Comparison of ENCODE assay signal across 8 mouse cellular contexts in the genomic region with DNA sequence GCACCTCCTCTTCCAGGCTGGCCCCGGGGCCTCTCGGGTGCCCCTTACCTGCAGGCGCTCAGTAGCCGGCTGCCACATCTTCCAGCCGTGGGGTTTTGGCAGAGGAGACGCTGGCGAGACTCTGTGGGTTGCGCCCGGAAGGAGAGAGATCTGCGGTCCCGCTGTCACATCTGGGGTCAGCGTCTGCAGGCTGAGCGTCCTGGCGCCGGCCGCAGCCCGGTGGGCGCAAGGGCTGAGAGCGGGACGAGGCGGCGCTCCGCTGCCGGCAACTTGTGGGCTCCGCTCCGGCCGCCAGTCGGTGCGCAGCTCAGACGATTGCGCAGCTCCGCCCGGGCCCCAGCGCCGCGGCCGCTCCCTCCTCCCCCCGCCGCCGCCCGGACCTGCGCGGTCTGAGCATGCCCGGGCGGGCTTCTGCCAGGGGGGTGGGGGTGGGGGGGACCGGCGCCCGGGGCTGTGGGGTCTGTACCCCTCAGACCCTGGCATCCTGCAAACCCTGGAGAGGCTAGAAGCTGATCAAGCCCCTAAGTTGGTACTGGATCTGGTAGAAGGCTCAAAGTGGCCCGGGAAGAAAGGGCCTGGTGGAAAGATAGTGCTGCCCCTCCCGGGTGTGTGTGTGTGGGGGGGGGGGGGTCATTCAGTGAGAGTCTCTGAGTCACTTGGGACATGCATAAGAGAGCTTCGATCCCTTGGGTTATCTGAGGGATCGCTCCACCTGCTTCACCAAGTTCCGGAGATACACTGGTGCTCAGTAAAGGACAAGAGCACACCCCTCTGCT.
DNase-seq lines count a peak whose midpoint lies in the region; ATAC-seq and TF ChIP-seq lines count a peak whose summit lies in the region.

No protein-coding gene starts in this region.

- H3K9ac ChIP-seq in embryonic facial prominence, embryonic 12.5 days = peak overlapping the region; percentile 69
- peak overlapping the region; percentile 61 for H3K9ac ChIP-seq in kidney, embryonic 14.5 days (ENCODE audit: low read depth, low read length)
- peak overlapping the region; percentile 40; the same call in 1 of the 2 replicates for H3K9ac ChIP-seq in liver, embryonic 11.5 days (ENCODE audit: low read depth, low read length)

- 3% methylated on average over 48 of the region's 53 CpGs for WGBS in embryonic facial prominence, embryonic 12.5 days
- WGBS in kidney, embryonic 14.5 days = 4% methylated on average over 35 of the region's 53 CpGs
- 3% methylated on average over 41 of the region's 53 CpGs for WGBS in liver, embryonic 11.5 days

- peak; percentile 80 for ATAC-seq in embryonic facial prominence, embryonic 12.5 days (ENCODE audit: insufficient number of reproducible peaks, insufficient read depth, low FRiP score, low TSS enrichment)
- ATAC-seq in kidney, embryonic 14.5 days (ENCODE audit: low FRiP score, low TSS enrichment) = peak; percentile 86
- peak; percentile 46 for ATAC-seq in liver, embryonic 11.5 days (replicated peaks; ENCODE audit: low FRiP score)
- 0 out of 2 replicates have a peak, but pooled peaks have one; percentile 25 for ATAC-seq in monocyte, adult 5-6 weeks (replicated peaks; ENCODE audit: insufficient number of reproducible peaks, low FRiP score, low TSS enrichment, poor library complexity, severe bottlenecking)

- TF ChIP-seq POLR2A in testis, adult 2 months (IDR thresholded peaks at IDR 0.05; ENCODE audit: control insufficient read depth, low read depth, low read length) = no peak

- peaks cover 10% of the 10 kb centered on the region; the same call in 1 of the 2 replicates for H3K27me3 ChIP-seq in embryonic facial prominence, embryonic 12.5 days
- H3K27me3 ChIP-seq in kidney, embryonic 14.5 days (ENCODE audit: control insufficient read depth, insufficient read depth, low read length) = peaks cover 4% of the 10 kb centered on the region; the same call in 1 of the 2 replicates
- H3K27me3 ChIP-seq in liver, embryonic 11.5 days (replicated peaks; ENCODE audit: control insufficient read depth, insufficient read depth, low read length) = peaks cover 6% of the 10 kb centered on the region; the same call in 1 of the 2 replicates
- H3K27me3 ChIP-seq in testis, adult 2 months (ENCODE audit: control insufficient read depth, insufficient read depth, low read length) = no peaks in the 10 kb centered on the region

- no peaks in the 10 kb centered on the region for H3K9me3 ChIP-seq in embryonic facial prominence, embryonic 12.5 days
- H3K9me3 ChIP-seq in kidney, embryonic 14.5 days (ENCODE audit: control insufficient read depth, low read length) = no peaks in the 10 kb centered on the region
- no peaks in the 10 kb centered on the region for H3K9me3 ChIP-seq in liver, embryonic 11.5 days (ENCODE audit: control insufficient read depth, low read length)

- TF ChIP-seq CTCF in testis, adult 2 months (IDR thresholded peaks at IDR 0.05; ENCODE audit: control insufficient read depth, insufficient read depth, insufficient replicate concordance, low read depth, low read length) = no peak

- H3K4me1 ChIP-seq in embryonic facial prominence, embryonic 12.5 days = 0 out of 2 replicates have a peak, but pooled peaks cover 4% of the 10 kb centered on the region
- no peaks in the 10 kb centered on the region for H3K4me1 ChIP-seq in kidney, embryonic 14.5 days (ENCODE audit: control insufficient read depth, insufficient read depth, low read length)
- H3K4me1 ChIP-seq in liver, embryonic 11.5 days (replicated peaks; ENCODE audit: control insufficient read depth, insufficient read depth, low read length) = no peaks in the 10 kb centered on the region
- H3K4me1 ChIP-seq in testis, adult 2 months (ENCODE audit: control insufficient read depth, insufficient read depth, low read length) = no peaks in the 10 kb centered on the region; the same call in 1 of the 2 replicates

- peak overlapping the region; percentile 63 for H3K4me3 ChIP-seq in embryonic facial prominence, embryonic 12.5 days
- H3K4me3 ChIP-seq in kidney, embryonic 14.5 days (ENCODE audit: low read length) = peak overlapping the region; percentile 55
- peak overlapping the region; percentile 56 for H3K4me3 ChIP-seq in liver, embryonic 11.5 days (ENCODE audit: low read depth, low read length)
- H3K4me3 ChIP-seq in testis, adult 2 months (ENCODE audit: control insufficient read depth, low read depth, low read length) = peak overlapping the region; percentile 80

- H3K36me3 ChIP-seq in embryonic facial prominence, embryonic 12.5 days = no peaks in the 10 kb centered on the region
- H3K36me3 ChIP-seq in kidney, embryonic 14.5 days (ENCODE audit: control insufficient read depth, insufficient read depth, low read length) = no peaks in the 10 kb centered on the region
- no peaks in the 10 kb centered on the region for H3K36me3 ChIP-seq in liver, embryonic 11.5 days (ENCODE audit: control insufficient read depth, insufficient read depth, low read length)
- no peaks in the 10 kb centered on the region for H3K36me3 ChIP-seq in testis, adult 2 months (ENCODE audit: control insufficient read depth, insufficient read depth, low read length)

- peak; percentile 12 for DNase-seq in kidney, adult 11 months
- DNase-seq in kidney, adult 8-10 months = no peak
- DNase-seq in heart, adult 9 months (ENCODE audit: low spot score in 2 of 2) = peak; percentile 50 to 51
- DNase-seq in liver, embryonic 11.5 days (ENCODE audit: low spot score) = no peak

- H3K27ac ChIP-seq in embryonic facial prominence, embryonic 12.5 days = no peak overlapping the region
- H3K27ac ChIP-seq in kidney, embryonic 14.5 days (ENCODE audit: low read depth, low read length) = no peak overlapping the region
- H3K27ac ChIP-seq in liver, embryonic 11.5 days (ENCODE audit: low read depth, low read length) = no peak overlapping the region
- H3K27ac ChIP-seq in testis, adult 2 months (ENCODE audit: control insufficient read depth, insufficient read depth, low read depth, low read length) = no peak overlapping the region

- peak overlapping the region; percentile 57 for H3K4me2 ChIP-seq in embryonic facial prominence, embryonic 12.5 days (replicated peaks)
- peak overlapping the region; percentile 85 for H3K4me2 ChIP-seq in kidney, embryonic 14.5 days (replicated peaks; ENCODE audit: low read depth, low read length)
- H3K4me2 ChIP-seq in liver, embryonic 11.5 days = peak overlapping the region; percentile 66

Comparison
In these comparisons a context has a peak if more than half of its experiments do, and no peak if none do; other contexts are left out.
1. DNase-seq: peak in kidney, adult 11 months (single experiment) and heart, adult 9 months (2 of 2); none in kidney, adult 8-10 months (0 of 2) and liver, embryonic 11.5 days (single experiment).
2. ATAC-seq: peak in every context shown above with its lines; median percentile 86 in kidney, embryonic 14.5 days; 80 in embryonic facial prominence, embryonic 12.5 days; 46 in liver, embryonic 11.5 days; 25 in monocyte, adult 5-6 weeks.
3. Peak in every context shown above with its lines, with median percentiles within 50 percentile points of each other: H3K4me2 ChIP-seq, H3K4me3 ChIP-seq and H3K9ac ChIP-seq.